Mouse (Mus musculus): ENCODE results near the gene Rbm38.

Rbm38 gene

DNA sequence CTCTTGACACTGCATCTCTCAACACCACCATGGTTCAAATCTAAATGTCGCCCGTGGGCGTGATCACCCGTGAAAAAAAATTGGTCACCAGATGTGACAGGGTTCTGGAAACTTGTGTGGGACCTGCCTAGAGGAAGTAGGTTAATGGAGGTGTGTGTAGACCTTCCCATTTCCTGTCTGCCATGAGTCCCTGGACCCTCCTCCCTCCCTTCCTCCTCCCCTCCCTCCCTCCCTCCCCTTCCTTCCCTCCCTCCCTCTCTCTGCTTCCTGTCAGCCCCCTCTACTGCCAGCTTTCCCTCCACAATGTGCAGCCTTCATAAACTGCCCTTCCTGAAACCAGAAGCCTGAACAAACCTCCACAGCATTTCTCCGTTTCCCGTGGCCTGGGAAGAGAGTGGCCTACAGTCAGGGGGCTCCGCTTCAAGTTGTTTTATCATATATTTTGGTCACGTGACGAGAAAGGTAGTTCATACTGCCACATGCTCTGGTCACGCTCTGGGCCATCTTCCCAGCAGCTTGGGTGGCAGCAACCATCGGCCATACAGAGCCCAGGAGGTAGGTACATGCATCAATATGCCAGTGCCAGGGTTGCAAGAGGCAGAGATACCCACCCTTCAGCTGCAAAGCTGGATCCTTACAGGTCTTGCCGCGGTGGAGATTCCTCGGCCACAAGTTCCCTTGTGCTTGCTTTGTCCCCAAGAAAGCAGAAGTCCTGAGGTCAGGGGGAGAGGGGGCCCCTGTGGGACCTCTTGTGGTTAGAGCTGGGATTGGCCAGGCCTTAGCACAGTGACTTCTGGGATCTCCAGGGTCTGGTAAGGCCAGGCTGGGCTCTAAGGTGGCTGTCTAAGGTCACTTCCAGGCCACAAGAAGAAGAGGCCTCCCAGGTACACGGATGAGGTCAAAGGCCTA is 41.4 kb downstream of the Rbm38 start:
- DNase-seq (ENCODE audit: low spot score), result no peak

DNA sequence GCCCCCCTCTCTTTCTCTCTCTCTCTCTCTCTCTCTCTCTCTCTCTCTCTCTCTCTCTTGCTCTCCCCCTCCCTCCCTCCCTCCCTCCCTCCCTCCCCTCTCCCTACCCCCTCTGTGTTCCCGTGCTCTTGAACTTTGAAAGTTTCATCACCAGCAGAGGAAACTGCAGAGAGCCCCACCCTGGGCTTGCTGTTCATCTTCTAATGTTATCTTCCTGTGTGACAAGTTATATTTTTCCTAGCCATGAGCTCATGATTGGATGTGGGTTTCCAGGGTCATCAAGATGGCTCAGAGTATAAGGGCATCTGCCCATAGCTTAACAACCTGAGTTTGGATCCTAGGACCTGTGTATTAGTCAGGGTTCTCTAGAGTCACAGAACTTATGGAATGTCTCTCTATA is 42.9 kb downstream of the Rbm38 start:
- no peak for DNase-seq (ENCODE audit: low spot score)

GRCm38 (mm10) chr2:173064864-173065263 is 44.6 kb downstream of the Rbm38 start:
- no peak for DNase-seq (ENCODE audit: low spot score)

DNA sequence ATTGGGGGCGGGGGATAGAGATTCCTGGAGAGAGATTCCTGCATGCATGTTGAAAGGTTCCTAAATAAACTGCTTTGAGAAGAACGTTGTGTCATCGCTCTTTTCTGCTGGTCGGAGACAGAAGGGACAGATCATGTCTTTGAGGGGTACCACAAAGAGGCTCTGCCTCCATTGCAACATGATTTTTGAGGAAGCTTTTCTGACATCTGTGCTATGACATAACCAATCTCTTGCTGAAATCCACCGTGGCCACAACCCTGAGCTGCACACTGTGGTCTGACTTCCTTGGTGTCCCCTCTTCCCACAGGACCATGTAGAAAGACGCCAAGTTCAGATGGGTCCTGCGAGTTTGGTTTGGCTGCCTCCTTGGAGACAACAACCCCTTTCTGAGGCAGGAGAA is 52.6 kb downstream of the Rbm38 start:
- DNase-seq (ENCODE audit: low spot score), result no peak

- DNase-seq (ENCODE audit: low spot score), result no peak
These were observed 53.4 kb downstream of the Rbm38 start for GRCm38 (mm10) chr2:173073666-173074065.

DNA sequence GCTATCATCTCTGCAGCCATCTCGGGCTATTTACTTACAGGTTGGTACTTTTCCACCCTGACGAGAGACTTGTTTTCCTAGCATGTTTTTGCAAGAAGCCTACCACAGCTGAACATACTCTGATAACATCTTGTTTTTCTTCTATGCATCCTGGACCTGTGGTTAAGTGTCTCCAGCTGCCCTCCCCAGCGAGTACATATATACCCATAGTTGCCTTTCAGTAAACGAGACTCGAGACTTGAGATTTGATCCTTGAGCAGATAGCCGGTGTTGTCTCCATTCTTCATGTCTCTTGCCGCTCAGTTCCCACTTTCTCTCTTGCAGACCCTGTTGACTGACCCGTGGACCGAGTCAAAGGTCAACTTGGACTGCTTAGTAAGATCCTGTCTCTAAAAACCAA is 56.6 kb downstream of the Rbm38 start:
- no peak for DNase-seq (ENCODE audit: low spot score)

- DNase-seq (ENCODE audit: low spot score), result no peak
These were observed 59.7 kb downstream of the Rbm38 start for GRCm38 (mm10) chr2:173079766-173080549.

DNA sequence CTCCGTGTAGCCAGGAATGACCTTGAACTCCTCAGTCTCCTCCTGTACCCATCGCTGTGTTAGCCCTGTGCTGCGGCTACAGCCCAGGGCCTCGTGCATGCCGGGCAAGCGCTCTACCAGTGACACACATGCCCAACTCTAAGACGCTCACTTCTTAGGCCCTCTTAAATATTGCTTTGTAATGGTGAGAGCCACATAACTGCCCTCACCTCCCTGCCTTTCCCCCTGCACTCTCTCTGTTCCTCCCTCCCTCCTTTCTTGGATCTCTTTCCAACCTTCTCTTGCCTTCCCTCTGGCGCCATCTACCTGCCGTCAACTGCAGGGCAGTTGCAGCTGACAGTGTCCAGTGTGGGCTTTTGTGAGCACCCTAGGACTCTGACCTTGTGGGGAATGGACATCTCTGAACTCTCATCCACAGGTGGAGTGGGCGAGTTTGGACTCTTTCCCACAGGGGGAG is 60.5 kb downstream of the Rbm38 start:
- peak; percentile 89 for DNase-seq (ENCODE audit: low spot score)

DNA sequence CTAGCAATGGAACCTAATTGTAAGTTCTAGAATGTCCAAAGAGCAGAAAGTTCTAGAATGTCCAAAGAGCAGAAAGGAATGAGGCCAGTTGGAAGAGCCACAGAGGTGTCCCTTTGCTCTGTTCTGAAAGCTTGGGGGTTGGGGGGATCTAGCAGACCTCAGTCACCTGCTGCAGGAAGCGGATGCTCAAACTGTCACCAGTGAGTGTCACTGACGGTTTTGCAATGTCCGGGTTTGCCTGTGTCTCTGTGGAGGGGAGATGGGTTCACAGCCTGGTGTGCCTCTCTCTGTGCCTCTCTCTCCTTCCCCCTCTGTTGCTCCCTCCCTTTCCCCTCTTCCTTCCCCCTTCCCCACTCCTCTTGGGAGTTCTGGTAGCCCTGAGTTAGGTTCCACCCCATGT is 62.4 kb downstream of the Rbm38 start:
- no peak for DNase-seq (ENCODE audit: low spot score)

- DNase-seq (ENCODE audit: low spot score), result no peak
These were observed 62.8 kb downstream of the Rbm38 start for GRCm38 (mm10) chr2:173083106-173083505.

GRCm38 (mm10) chr2:173083712-173084475 is 63.6 kb downstream of the Rbm38 start:
- peak; percentile 72 for DNase-seq (ENCODE audit: low spot score)

Data from embryo, embryonic 10.5 days (tissue).